Mouse (Mus musculus): ENCODE measurements around the gene Tapbp.
A peak's percentile ranks its signal among the peaks of the same experiment; 100 is the strongest.

Tapbp gene

GRCm38 (mm10) chr17:33965082-33965845, 49.6 kb downstream of the Tapbp start:
- no peak for DNase-seq (ENCODE audit: low spot score in 2 of 2)

- no peak for DNase-seq (ENCODE audit: low spot score in 2 of 2)
Observed at GRCm38 (mm10) chr17:33965846-33966550, 50.3 kb downstream of the Tapbp start.

GRCm38 (mm10) chr17:33968489-33968888, 52.8 kb downstream of the Tapbp start:
- peak in 1 of 2 experiments; percentile 58 for DNase-seq (ENCODE audit: low spot score in 2 of 2)

- no peak for DNase-seq (ENCODE audit: low spot score in 2 of 2)
Observed at GRCm38 (mm10) chr17:33968927-33969326, 53.2 kb downstream of the Tapbp start.

- DNase-seq (ENCODE audit: low spot score in 2 of 2) = no peak
Observed at GRCm38 (mm10) chr17:33969394-33969793, 53.7 kb downstream of the Tapbp start.

- no peak for DNase-seq (ENCODE audit: low spot score in 2 of 2)
Observed at GRCm38 (mm10) chr17:33972691-33973090, 57.0 kb downstream of the Tapbp start.

- no peak for DNase-seq (ENCODE audit: low spot score in 2 of 2)
Observed at GRCm38 (mm10) chr17:33973572-33973971, 57.9 kb downstream of the Tapbp start.

- no peak for DNase-seq (ENCODE audit: low spot score in 2 of 2)
Observed at GRCm38 (mm10) chr17:33977861-33978557, 62.3 kb downstream of the Tapbp start.

- peak in 1 of 2 experiments; percentile 44 for DNase-seq (ENCODE audit: low spot score in 2 of 2)
Observed at GRCm38 (mm10) chr17:33978631-33979031, 62.9 kb downstream of the Tapbp start.

Measured in right cerebral cortex, postnatal 36 days (tissue).